Mouse (Mus musculus) spleen, adult 2 months (tissue): ENCODE measurements around the gene Actrt2.

ENCODE experiments used
- CTCF ChIP-seq: fragments of 200-500 bp; IDR thresholded peaks from 2 replicates; pipeline ENCODE4 v1.5.1; 2011; ENCODE audit warnings: mild to moderate bottlenecking, inconsistent platforms; ENCODE audit not compliant: insufficient read depth, insufficient read length, insufficient replicate concordance; ENCODE audit errors: extremely low read depth
- POLR2A ChIP-seq: fragments of 200-500 bp; IDR thresholded peaks from 2 replicates; pipeline ENCODE4 v1.6.1; 2011; ENCODE audit warnings: low read depth, low read length, inconsistent platforms

DNA sequence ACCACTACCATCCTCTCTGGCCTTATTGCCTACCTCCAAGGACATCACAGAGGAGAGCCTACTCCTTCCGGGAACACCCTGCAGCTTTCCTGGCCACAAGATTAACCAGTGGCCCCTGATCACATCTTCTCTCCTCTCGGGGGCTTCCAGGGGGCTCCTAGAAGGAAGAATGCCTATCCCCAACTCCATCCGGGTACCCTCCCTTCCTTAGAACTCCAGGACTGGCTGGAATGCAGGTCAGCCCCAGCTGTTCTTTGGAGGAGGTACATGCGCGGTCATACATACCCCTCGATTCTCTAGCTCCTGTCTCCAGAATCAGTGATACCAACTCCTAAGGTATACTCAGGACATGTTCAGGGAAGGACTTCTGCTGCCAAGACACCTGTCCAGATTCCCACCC is 37.4 kb upstream of the Actrt2 start:
- no peak for TF ChIP-seq CTCF
- no peak for TF ChIP-seq POLR2A
